12 mouse cellular contexts compared by ENCODE assay signal in the genomic region with DNA sequence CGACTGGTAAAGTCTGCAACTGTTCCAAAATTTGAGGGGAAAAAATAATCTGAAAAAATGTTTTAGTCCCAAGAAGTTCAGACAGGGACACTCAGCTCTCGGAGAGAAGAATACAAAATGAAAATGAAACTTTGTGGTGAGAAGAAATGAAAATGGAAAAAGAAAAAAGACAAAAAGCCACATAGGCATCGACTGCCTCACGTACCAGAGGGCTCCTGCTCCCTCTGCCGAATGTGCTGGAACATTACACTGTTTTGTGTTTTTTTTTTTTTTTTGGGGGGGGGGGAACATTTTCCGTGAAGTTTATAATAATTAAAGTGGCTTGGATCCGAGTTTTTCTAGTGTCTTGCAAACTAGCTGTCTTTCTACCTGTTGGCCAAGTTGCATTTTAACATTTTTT.
DNase-seq lines count a peak whose midpoint lies in the region; ATAC-seq and TF ChIP-seq lines count a peak whose summit lies in the region.
"Had no signal": no experiment of that assay in that cellular context is flagged by ENCODE, and none has a peak within 500 bp of the region (broad histone marks: within the 10 kb centered on the region; RNA-seq: fewer than 3 reads in every experiment).

No protein-coding gene starts in this region.

- no peak overlapping the region for H3K27ac ChIP-seq in kidney, adult 2 months (ENCODE audit: insufficient read depth, low read depth, low read length)
- H3K27ac ChIP-seq: embryonic facial prominence, embryonic 15.5 days; stomach, embryonic 15.5 days had no signal

- TF ChIP-seq POLR2A in kidney, adult 2 months (IDR thresholded peaks at IDR 0.05; ENCODE audit: low read depth, low read length) = no peak

- no peaks in the 10 kb centered on the region for H3K4me1 ChIP-seq in kidney, adult 2 months (ENCODE audit: control insufficient read depth, insufficient read depth, low read length)
- H3K4me1 ChIP-seq: embryonic facial prominence, embryonic 15.5 days; stomach, embryonic 15.5 days had no signal

- no peak overlapping the region for H3K4me3 ChIP-seq in kidney, adult 2 months (ENCODE audit: insufficient read depth, low read depth, low read length)
- H3K4me3 ChIP-seq: embryonic facial prominence, embryonic 15.5 days; myocyte; stomach, embryonic 15.5 days had no signal

- DNase-seq in kidney, adult 2 months = no peak
- no peak for DNase-seq in kidney, postnatal 14 days
- peak; percentile 14 for DNase-seq in thymus, postnatal 14 days
- no peak for DNase-seq in thymus, adult 18-20 months
- DNase-seq in ovary, postnatal 36 days (ENCODE audit: low spot score) = no peak
- DNase-seq in gastrocnemius, postnatal 25 days = no peak
- DNase-seq: kidney, postnatal 25 days had no signal

- H3K36me3 ChIP-seq in kidney, adult 2 months (ENCODE audit: control insufficient read depth, insufficient read depth, low read length) = no peaks in the 10 kb centered on the region; the same call in 1 of the 2 replicates
- H3K36me3 ChIP-seq: stomach, embryonic 15.5 days had no signal

- H3K27me3 ChIP-seq in kidney, adult 2 months (replicated peaks; ENCODE audit: control insufficient read depth, insufficient read depth, low read length) = no peaks in the 10 kb centered on the region
- H3K27me3 ChIP-seq: embryonic facial prominence, embryonic 15.5 days; stomach, embryonic 15.5 days had no signal

- peak; percentile 58 for TF ChIP-seq CTCF in kidney, adult 2 months (conservative IDR thresholded peaks at IDR 0.05; ENCODE audit: insufficient read depth, insufficient read length, low read depth, low read length)

- ATAC-seq in granulocyte monocyte progenitor cell, adult 5-6 weeks (replicated peaks; ENCODE audit: poor library complexity, severe bottlenecking) = peak; percentile 96
- ATAC-seq in erythroid progenitor cell, adult 5-6 weeks (replicated peaks; ENCODE audit: low FRiP score, poor library complexity, severe bottlenecking) = no peak

- WGBS in kidney, adult 2 months = 50% methylated on average over 7 of the region's 7 CpGs
